Mouse (Mus musculus) MEL (cell line): ENCODE results near the gene St8sia6.

Source experiments
- CHD2 ChIP-seq: IDR thresholded peaks from 2 replicates; pipeline ENCODE4 v1.6.1; 2011; ENCODE audit warnings: low read length, improper control_type of control experiment
- CTCF ChIP-seq, 3 experiments: IDR thresholded peaks in 2 of 3; conservative IDR thresholded peaks in 1 of 3; 2 replicates each; pipeline ENCODE4 v1.5.1; 2011 to 2012; ENCODE audit warnings: low read length in 3 of 3, low read depth in 2 of 3, mild to moderate bottlenecking in 2 of 3, improper control_type of control experiment in 1 of 3, inconsistent platforms in 1 of 3, mixed read lengths in 1 of 3, moderate library complexity in 1 of 3; ENCODE audit not compliant: control insufficient read depth in 1 of 3, insufficient read depth in 1 of 3, poor library complexity in 1 of 3, severe bottlenecking in 1 of 3
- ELF1 ChIP-seq: IDR thresholded peaks from 2 replicates; pipeline ENCODE4 v1.6.1; 2014; ENCODE audit warnings: low read depth, mild to moderate bottlenecking, inconsistent platforms, low read length, improper control_type of control experiment, moderate library complexity
- EP300 ChIP-seq, 2 experiments: IDR thresholded peaks; 2 replicates each; pipeline ENCODE4 v1.6.1; 2011; ENCODE audit warnings: improper control_type of control experiment in 2 of 2, low read length in 2 of 2, low read depth in 1 of 2, mild to moderate bottlenecking in 1 of 2
- HCFC1 ChIP-seq: IDR thresholded peaks from 2 replicates; pipeline ENCODE4 v1.6.1; 2012; ENCODE audit warnings: low read depth, mild to moderate bottlenecking, inconsistent platforms, low read length, improper control_type of control experiment, moderate library complexity
- KAT2A ChIP-seq: conservative IDR thresholded peaks from 2 replicates; pipeline ENCODE4 v1.6.1; 2012; ENCODE audit warnings: low read depth, low read length, improper control_type of control experiment, inconsistent platforms
- MAFK ChIP-seq: IDR thresholded peaks from 2 replicates; pipeline ENCODE4 v1.6.1; 2011; ENCODE audit warnings: low read depth, mild to moderate bottlenecking, low read length, improper control_type of control experiment, borderline replicate concordance
- MXI1 ChIP-seq: IDR thresholded peaks from 2 replicates; pipeline ENCODE4 v1.6.1; 2011; ENCODE audit warnings: mild to moderate bottlenecking, low read depth, low read length, improper control_type of control experiment
- NRF1 ChIP-seq: IDR thresholded peaks from 2 replicates; pipeline ENCODE4 v1.6.1; 2014; ENCODE audit warnings: low read depth, mild to moderate bottlenecking, inconsistent platforms, low read length, improper control_type of control experiment, moderate library complexity; ENCODE audit not compliant: poor library complexity, insufficient read depth, severe bottlenecking
- POLR2A ChIP-seq, 2 experiments: IDR thresholded peaks; 2 replicates each; pipeline ENCODE4 v1.6.1; 2011 to 2012; ENCODE audit warnings: low read length in 2 of 2, mild to moderate bottlenecking in 2 of 2, control low read depth in 1 of 2, improper control_type of control experiment in 1 of 2, low read depth in 1 of 2, moderate library complexity in 1 of 2; ENCODE audit not compliant: control insufficient read depth in 1 of 2, insufficient read depth in 1 of 2, poor library complexity in 1 of 2
- TAL1 ChIP-seq: IDR thresholded peaks from 2 replicates; pipeline ENCODE4 v1.6.1; 2012; ENCODE audit warnings: mild to moderate bottlenecking, inconsistent platforms, low read length, moderate library complexity, mixed read lengths
- UBTF ChIP-seq: IDR thresholded peaks from 2 replicates; pipeline ENCODE4 v1.6.1; 2012; ENCODE audit warnings: low read depth, mild to moderate bottlenecking, inconsistent platforms, low read length, improper control_type of control experiment, moderate library complexity, borderline replicate concordance; ENCODE audit not compliant: insufficient read depth

- TF ChIP-seq EP300 (IDR thresholded peaks at IDR 0.05; ENCODE audit: low read depth in 1 of 2, low read length in 2 of 2) (no peak), HCFC1 (no peak), MXI1 (no peak), CHD2 (no peak), UBTF (no peak), TAL1 (no peak), KAT2A (no peak), MAFK (no peak), POLR2A (IDR thresholded peaks at IDR 0.05; ENCODE audit: control insufficient read depth in 1 of 2, insufficient read depth in 1 of 2, low read depth in 1 of 2, low read length in 2 of 2, poor library complexity in 1 of 2) (no peak), CTCF (IDR thresholded peaks at IDR 0.05 in 2 of 3, conservative IDR thresholded peaks at IDR 0.05 in 1 of 3; ENCODE audit: control insufficient read depth in 1 of 3, insufficient read depth in 1 of 3, low read depth in 2 of 3, low read length in 3 of 3, poor library complexity in 1 of 3, severe bottlenecking in 1 of 3) (no peak), NRF1 (no peak), ELF1 (no peak)
These were observed 163.6 kb downstream of the St8sia6 start for GRCm38 (mm10) chr2:13630136-13630832.
